Mouse (Mus musculus) MEL (cell line): ENCODE measurements around the gene Tll2. TPM values are rescaled to one million over a fixed set of nuclear protein-coding genes. Genes with fewer than 3 reads are reported as not detected.

Experiments used
- DNase-seq: peaks from one replicate; pipeline ENCODE4 v3.0.0; 2011; ENCODE audit warnings: low read depth, low spot score
- H3K27ac ChIP-seq: 2 replicates; pipeline ENCODE4 v1.5.1; 2012; ENCODE audit warnings: low read depth, mild to moderate bottlenecking, control low read depth, low read length, moderate library complexity; ENCODE audit not compliant: control insufficient read depth
- H3K27me3 ChIP-seq, 2 experiments: fragments of 150-350 bp in 1 of 2; sonication (generic) in 1 of 2; 2 replicates each; pipeline ENCODE4 v1.6.1; 2012; ENCODE audit warnings: low read length in 2 of 2, mild to moderate bottlenecking in 2 of 2, improper control_type of control experiment in 1 of 2, moderate library complexity in 1 of 2; ENCODE audit not compliant: insufficient read depth in 2 of 2, control insufficient read depth in 1 of 2
- H3K36me3 ChIP-seq, 2 experiments: 2 replicates each; pipeline ENCODE4 v1.6.1; 2012 to 2014; ENCODE audit warnings: low read length in 2 of 2, improper control_type of control experiment in 1 of 2, inconsistent platforms in 1 of 2, mild to moderate bottlenecking in 1 of 2; ENCODE audit not compliant: insufficient read depth in 2 of 2, control insufficient read depth in 1 of 2
- H3K4me1 ChIP-seq, 2 experiments: fragments of 150-350 bp in 1 of 2; sonication (generic) in 1 of 2; 2 replicates each; pipeline ENCODE4 v1.6.1; 2012; ENCODE audit warnings: low read length in 2 of 2, improper control_type of control experiment in 1 of 2, mild to moderate bottlenecking in 1 of 2; ENCODE audit not compliant: insufficient read depth in 2 of 2, control insufficient read depth in 1 of 2
- H3K4me3 ChIP-seq, 2 experiments: fragments of 150-350 bp in 1 of 2; sonication (generic) in 1 of 2; 2 replicates each; pipeline ENCODE4 v1.5.1; 2012; ENCODE audit warnings: low read depth in 2 of 2, low read length in 2 of 2, mild to moderate bottlenecking in 2 of 2, moderate library complexity in 2 of 2, control low read depth in 1 of 2, improper control_type of control experiment in 1 of 2; ENCODE audit not compliant: control insufficient read depth in 1 of 2, insufficient read depth in 1 of 2
- H3K79me2 ChIP-seq: 2 replicates; pipeline ENCODE4 v1.6.1; 2012; ENCODE audit warnings: mild to moderate bottlenecking, low read length, moderate library complexity; ENCODE audit not compliant: control insufficient read depth, poor library complexity, insufficient read depth
- H3K9ac ChIP-seq: 2 replicates; pipeline ENCODE4 v1.6.1; 2012; ENCODE audit warnings: low read depth, mild to moderate bottlenecking, control low read depth, low read length, moderate library complexity; ENCODE audit not compliant: control insufficient read depth, poor library complexity, severe bottlenecking
- H3K9me3 ChIP-seq: fragments of 150-350 bp; sonication (generic); replicated peaks from 2 replicates; pipeline ENCODE4 v1.6.1; 2012; ENCODE audit warnings: mild to moderate bottlenecking, low read length, improper control_type of control experiment, moderate library complexity; ENCODE audit not compliant: insufficient read depth
- BHLHE40 ChIP-seq: IDR thresholded peaks from 2 replicates; pipeline ENCODE4 v1.6.1; 2012; ENCODE audit warnings: low read depth, mild to moderate bottlenecking, inconsistent platforms, low read length, improper control_type of control experiment, borderline replicate concordance
- CHD2 ChIP-seq: IDR thresholded peaks from 2 replicates; pipeline ENCODE4 v1.6.1; 2011; ENCODE audit warnings: low read length, improper control_type of control experiment
- CTCF ChIP-seq, 3 experiments: IDR thresholded peaks in 2 of 3; conservative IDR thresholded peaks in 1 of 3; 2 replicates each; pipeline ENCODE4 v1.5.1; 2011 to 2012; ENCODE audit warnings: low read length in 3 of 3, low read depth in 2 of 3, mild to moderate bottlenecking in 2 of 3, improper control_type of control experiment in 1 of 3, inconsistent platforms in 1 of 3, mixed read lengths in 1 of 3, moderate library complexity in 1 of 3; ENCODE audit not compliant: control insufficient read depth in 1 of 3, insufficient read depth in 1 of 3, poor library complexity in 1 of 3, severe bottlenecking in 1 of 3
- EP300 ChIP-seq, 2 experiments: IDR thresholded peaks; 2 replicates each; pipeline ENCODE4 v1.6.1; 2011; ENCODE audit warnings: improper control_type of control experiment in 2 of 2, low read length in 2 of 2, low read depth in 1 of 2, mild to moderate bottlenecking in 1 of 2
- GABPA ChIP-seq: IDR thresholded peaks from 2 replicates; pipeline ENCODE4 v1.6.1; 2012; ENCODE audit warnings: low read depth, mild to moderate bottlenecking, inconsistent platforms, low read length, improper control_type of control experiment, moderate library complexity
- HCFC1 ChIP-seq: IDR thresholded peaks from 2 replicates; pipeline ENCODE4 v1.6.1; 2012; ENCODE audit warnings: low read depth, mild to moderate bottlenecking, inconsistent platforms, low read length, improper control_type of control experiment, moderate library complexity
- MAX ChIP-seq: IDR thresholded peaks from 2 replicates; pipeline ENCODE4 v1.6.1; 2011; ENCODE audit warnings: low read length, improper control_type of control experiment
- MAZ ChIP-seq: IDR thresholded peaks from 2 replicates; pipeline ENCODE4 v1.6.1; 2012; ENCODE audit warnings: low read depth, mild to moderate bottlenecking, inconsistent platforms, low read length, improper control_type of control experiment
- MEF2A ChIP-seq: IDR thresholded peaks from 2 replicates; pipeline ENCODE4 v1.6.1; 2014; ENCODE audit warnings: low read depth, mild to moderate bottlenecking, inconsistent platforms, low read length, improper control_type of control experiment; ENCODE audit not compliant: poor library complexity, insufficient replicate concordance, severe bottlenecking; ENCODE audit errors: extremely low read depth
- MYB ChIP-seq: IDR thresholded peaks from 2 replicates; pipeline ENCODE4 v1.6.1; 2011; ENCODE audit warnings: mild to moderate bottlenecking, low read depth, low read length, improper control_type of control experiment
- NELFE ChIP-seq: IDR thresholded peaks from 2 replicates; pipeline ENCODE4 v1.6.1; 2011; ENCODE audit warnings: low read depth, low read length, improper control_type of control experiment
- POLR2A ChIP-seq, 2 experiments: IDR thresholded peaks; 2 replicates each; pipeline ENCODE4 v1.6.1; 2011 to 2012; ENCODE audit warnings: low read length in 2 of 2, mild to moderate bottlenecking in 2 of 2, control low read depth in 1 of 2, improper control_type of control experiment in 1 of 2, low read depth in 1 of 2, moderate library complexity in 1 of 2; ENCODE audit not compliant: control insufficient read depth in 1 of 2, insufficient read depth in 1 of 2, poor library complexity in 1 of 2
- POLR2AphosphoS5 ChIP-seq: IDR thresholded peaks from 2 replicates; pipeline ENCODE4 v1.6.1; 2012; ENCODE audit warnings: low read depth, borderline replicate concordance, mild to moderate bottlenecking, inconsistent platforms, low read length, moderate library complexity, mixed read lengths
- RAD21 ChIP-seq: IDR thresholded peaks from 2 replicates; pipeline ENCODE4 v1.6.1; 2011; ENCODE audit warnings: mild to moderate bottlenecking, low read depth, low read length, improper control_type of control experiment
- SMC3 ChIP-seq: IDR thresholded peaks from 2 replicates; pipeline ENCODE4 v1.6.1; 2011; ENCODE audit warnings: low read depth, low read length, improper control_type of control experiment
- UBTF ChIP-seq: IDR thresholded peaks from 2 replicates; pipeline ENCODE4 v1.6.1; 2012; ENCODE audit warnings: low read depth, mild to moderate bottlenecking, inconsistent platforms, low read length, improper control_type of control experiment, moderate library complexity, borderline replicate concordance; ENCODE audit not compliant: insufficient read depth
- USF1 ChIP-seq: IDR thresholded peaks from 2 replicates; pipeline ENCODE4 v1.6.1; 2014; ENCODE audit warnings: low read depth, mild to moderate bottlenecking, inconsistent platforms, low read length, improper control_type of control experiment, moderate library complexity
- USF2 ChIP-seq, 2 experiments: IDR thresholded peaks; 2 replicates each; pipeline ENCODE4 v1.6.1; 2011 to 2012; ENCODE audit warnings: improper control_type of control experiment in 2 of 2, low read length in 2 of 2, borderline replicate concordance in 1 of 2, inconsistent platforms in 1 of 2, low read depth in 1 of 2, mild to moderate bottlenecking in 1 of 2; ENCODE audit not compliant: insufficient read depth in 1 of 2
- ZC3H11A ChIP-seq: IDR thresholded peaks from 2 replicates; pipeline ENCODE4 v1.6.1; 2012; ENCODE audit warnings: low read depth, mild to moderate bottlenecking, inconsistent platforms, low read length, improper control_type of control experiment
- ZNF384 ChIP-seq: IDR thresholded peaks from 2 replicates; pipeline ENCODE4 v1.6.1; 2012; ENCODE audit warnings: low read depth, mild to moderate bottlenecking, inconsistent platforms, low read length, improper control_type of control experiment
- polyA plus RNA-seq, 2 experiments: library from polyadenylated mRNA; stranded (reverse) in 1 of 2; unstranded in 1 of 2; fragments of >175 nt in 1 of 2; fragments of >200 nt in 1 of 2; gene quantifications; 2 replicates each; pipeline versions ENCODE4 v1.2.1 to v1.2.4; 2012; ENCODE audit warnings: low replicate concordance in 2 of 2, low read depth in 1 of 2; ENCODE audit not compliant: insufficient read length in 2 of 2, insufficient read depth in 1 of 2, missing spikeins in 1 of 2
- total RNA-seq: library from RNA; depleted of rRNA; stranded (reverse); fragments of 300-350 nt; gene quantifications from 2 replicates; pipeline ENCODE4 v1.2.3, GENCODE M21; 2012

Gene Tll2
- total and polyA plus RNA-seq, 3 experiments = not detected

- Histone ChIP-seq H3K27me3 (no peaks in the 10 kb centered on the region; a peak in 2 of 4 replicates), H3K9me3 (no peaks in the 10 kb centered on the region), H3K4me3 (no peak overlapping the region), H3K36me3 (no peaks in the 10 kb centered on the region), H3K79me2 (no peaks in the 10 kb centered on the region), H3K27ac (no peak overlapping the region), H3K4me1 (no peaks in the 10 kb centered on the region), H3K9ac (no peak overlapping the region)
- TF ChIP-seq SMC3 = no peak
- no peak for TF ChIP-seq BHLHE40
- TF ChIP-seq ZC3H11A = no peak
- TF ChIP-seq NELFE = no peak
- no peak for TF ChIP-seq MYB
- no peak for TF ChIP-seq HCFC1
- TF ChIP-seq UBTF = no peak
- TF ChIP-seq GABPA = no peak
- TF ChIP-seq USF2 (IDR thresholded peaks at IDR 0.05; ENCODE audit: borderline replicate concordance in 1 of 2, insufficient read depth in 1 of 2, low read depth in 1 of 2, low read length in 2 of 2) = no peak
- TF ChIP-seq USF1 = no peak
- TF ChIP-seq RAD21 = no peak
- no peak for TF ChIP-seq MAZ
- no peak for TF ChIP-seq CHD2
- TF ChIP-seq ZNF384 = no peak
- no peak for TF ChIP-seq POLR2AphosphoS5
- TF ChIP-seq POLR2A (IDR thresholded peaks at IDR 0.05; ENCODE audit: control insufficient read depth in 1 of 2, insufficient read depth in 1 of 2, low read depth in 1 of 2, low read length in 2 of 2, poor library complexity in 1 of 2) = no peak
- no peak for TF ChIP-seq MAX
- DNase-seq = no peak
Observed at GRCm38 (mm10) chr19:41118346-41118745, 88.3 kb downstream of the Tll2 start.

- Histone ChIP-seq H3K27me3 (no peaks in the 10 kb centered on the region; a peak in 2 of 4 replicates), H3K36me3 (no peaks in the 10 kb centered on the region), H3K4me1 (no peaks in the 10 kb centered on the region), H3K4me3 (no peak overlapping the region), H3K9me3 (no peaks in the 10 kb centered on the region), H3K9ac (no peak overlapping the region), H3K27ac (no peak overlapping the region), H3K79me2 (no peaks in the 10 kb centered on the region)
- no peak for DNase-seq
- TF ChIP-seq MAX (no peak), MEF2A (no peak), CTCF (IDR thresholded peaks at IDR 0.05 in 2 of 3, conservative IDR thresholded peaks at IDR 0.05 in 1 of 3; ENCODE audit: control insufficient read depth in 1 of 3, insufficient read depth in 1 of 3, low read depth in 2 of 3, low read length in 3 of 3, poor library complexity in 1 of 3, severe bottlenecking in 1 of 3) (no peak), EP300 (IDR thresholded peaks at IDR 0.05; ENCODE audit: low read depth in 1 of 2, low read length in 2 of 2) (no peak)
Observed at GRCm38 (mm10) chr19:41117334-41117733, 89.3 kb downstream of the Tll2 start.
